27 mouse cellular contexts compared by ENCODE assay signal in genomic region chr6:88227537-88227936, GRCm38 (mm10). TPM values are rescaled to one million over a fixed set of nuclear protein-coding genes. Genes with fewer than 3 reads are reported as not detected.
"Had no signal": no experiment of that assay in that cellular context is flagged by ENCODE, and none has a peak within 500 bp of the region (broad histone marks: within the 10 kb centered on the region; RNA-seq: fewer than 3 reads in every experiment).

No protein-coding gene starts in this region.

- H3K36me3 ChIP-seq: kidney, embryonic 15.5 days; limb, embryonic 13.5 days; liver, embryonic 12.5 days; liver, embryonic 15.5 days; neural tube, embryonic 12.5 days; neural tube, embryonic 15.5 days had no signal

- ATAC-seq: liver, embryonic 12.5 days had no signal

- H3K9me3 ChIP-seq: kidney, embryonic 15.5 days; limb, embryonic 13.5 days; liver, embryonic 12.5 days; liver, embryonic 15.5 days; neural tube, embryonic 12.5 days; neural tube, embryonic 15.5 days had no signal

- H3K27ac ChIP-seq: kidney, embryonic 15.5 days; limb, embryonic 13.5 days; liver, embryonic 12.5 days; liver, embryonic 15.5 days; neural tube, embryonic 12.5 days; neural tube, embryonic 15.5 days; stomach, postnatal 0 days had no signal

- H3K4me3 ChIP-seq: kidney, embryonic 15.5 days; limb, embryonic 13.5 days; liver, embryonic 12.5 days; liver, embryonic 15.5 days; megakaryocyte, embryonic 14.5 days; neural tube, embryonic 12.5 days; neural tube, embryonic 15.5 days had no signal

- H3K4me2 ChIP-seq: kidney, embryonic 15.5 days; limb, embryonic 13.5 days; liver, embryonic 12.5 days; liver, embryonic 15.5 days; lung, embryonic 14.5 days; midbrain, embryonic 11.5 days; neural tube, embryonic 12.5 days; neural tube, embryonic 15.5 days had no signal

- H3K9ac ChIP-seq: kidney, embryonic 15.5 days; limb, embryonic 13.5 days; liver, embryonic 12.5 days; liver, embryonic 15.5 days; lung, embryonic 14.5 days; neural tube, embryonic 12.5 days; neural tube, embryonic 15.5 days had no signal

- DNase-seq: kidney, adult 11 months; kidney, adult 8-10 months; kidney, postnatal 10 days; left cerebral cortex, postnatal 4 days; liver; lung, embryonic 14.5 days; midbrain, embryonic 14.5 days; right cerebral cortex, adult 18-20 months; right cerebral cortex, postnatal 14 days; right cerebral cortex, postnatal 4 days; thymus, adult 2 months; thymus, postnatal 14 days; thymus, postnatal 4 days had no signal

RNA-seq across cellular contexts. Expression of gene Dnajb8, which starts 5.5 kb away (rescaled TPM):
- total RNA-seq: layer of hippocampus, adult 8-10 months; layer of hippocampus, postnatal 10 days; left cerebral cortex, adult 8-10 months; left cerebral cortex, postnatal 14 days; left cerebral cortex, postnatal 4 days had no signal
- polyA plus RNA-seq: kidney, embryonic 15.5 days; limb, embryonic 13.5 days; liver, embryonic 12.5 days; liver, embryonic 15.5 days; lung, embryonic 14.5 days; midbrain, embryonic 11.5 days; midbrain, embryonic 14.5 days; neural tube, embryonic 12.5 days; neural tube, embryonic 15.5 days; stomach, embryonic 14.5 days; stomach, postnatal 0 days; thymus, adult 2 months had no signal
